12 mouse cellular contexts compared by ENCODE assay signal in the genomic region with DNA sequence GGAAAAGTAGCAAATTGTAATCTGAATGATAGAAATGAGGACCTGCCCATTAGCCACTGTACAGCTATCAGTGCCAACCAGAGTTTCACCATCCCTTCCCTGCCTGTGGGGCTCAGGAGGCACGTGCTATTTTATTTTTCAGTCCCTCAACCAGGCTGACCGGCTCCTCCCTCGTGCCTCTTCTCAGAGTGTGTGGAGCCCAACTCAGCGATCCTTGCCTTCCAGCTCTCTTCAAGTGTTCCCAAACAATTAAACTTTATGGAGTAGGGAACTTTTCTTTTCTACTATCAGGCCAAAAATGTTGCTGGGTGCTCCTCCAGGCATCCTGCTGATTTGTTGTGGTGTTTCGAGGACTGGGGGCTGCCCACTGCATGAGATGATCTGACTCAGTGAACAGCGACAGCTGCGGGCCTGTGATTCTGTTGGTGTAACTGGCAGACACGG. TPM values are rescaled to one million over a fixed set of nuclear protein-coding genes. Genes with fewer than 3 reads are reported as not detected.
DNase-seq lines count a peak whose midpoint lies in the region; ATAC-seq and TF ChIP-seq lines count a peak whose summit lies in the region.
"Had no signal": no experiment of that assay in that cellular context is flagged by ENCODE, and none has a peak within 500 bp of the region (broad histone marks: within the 10 kb centered on the region; RNA-seq: fewer than 3 reads in every experiment).

No protein-coding gene starts in this region.

- peak; percentile 56 for DNase-seq in kidney, postnatal 0 days (ENCODE audit: low spot score)
- DNase-seq in kidney, adult 8-10 months, result no peak
- DNase-seq in c-Kit-positive CD71-positive TER-119-positive erythroid progenitor cells, embryonic 14.5 days (ENCODE audit: low spot score), result peak; percentile 68
- DNase-seq in urinary bladder, postnatal 10 days (ENCODE audit: low spot score), result no peak
- no peak for DNase-seq in right cerebral cortex, postnatal 14 days
- DNase-seq in right cerebral cortex, postnatal 4 days, result no peak

- H3K79me3 ChIP-seq in C2C12 (ENCODE audit: low read depth), result no peaks in the 10 kb centered on the region

- no peak overlapping the region for H3K4me3 ChIP-seq in kidney, postnatal 0 days (replicated peaks; ENCODE audit: low read depth, low read length)
- H3K4me3 ChIP-seq in C2C12 (ENCODE audit: insufficient read depth, poor library complexity, severe bottlenecking) (no peak overlapping the region), macrophage (ENCODE audit: inconsistent target) (no peak overlapping the region)
- H3K4me3 ChIP-seq: forebrain, embryonic 15.5 days; limb, embryonic 13.5 days; midbrain, embryonic 13.5 days; neural tube, embryonic 13.5 days had no signal

- H3K27me3 ChIP-seq in kidney, postnatal 0 days (ENCODE audit: insufficient read depth, low read length), result no peaks in the 10 kb centered on the region
- H3K27me3 ChIP-seq in C2C12 (ENCODE audit: control insufficient read depth, insufficient read depth, insufficient read length), result no peaks in the 10 kb centered on the region
- H3K27me3 ChIP-seq: forebrain, embryonic 15.5 days had no signal

- H3K79me2 ChIP-seq in C2C12 (ENCODE audit: control insufficient read depth, insufficient read depth) (no peaks in the 10 kb centered on the region), macrophage (ENCODE audit: inconsistent target) (peaks cover 25% of the 10 kb centered on the region)

- 0 out of 2 replicates have a peak, but pooled peaks cover 8% of the 10 kb centered on the region for H3K4me1 ChIP-seq in kidney, postnatal 0 days (replicated peaks; ENCODE audit: insufficient read depth, low read length)

- H3ac ChIP-seq in C2C12 (ENCODE audit: control insufficient read depth, insufficient read length, low read depth), result no peak overlapping the region

- H3K9me3 ChIP-seq in kidney, postnatal 0 days (replicated peaks; ENCODE audit: low read length), result no peaks in the 10 kb centered on the region
- H3K9me3 ChIP-seq: forebrain, embryonic 15.5 days; limb, embryonic 13.5 days; midbrain, embryonic 13.5 days; neural tube, embryonic 13.5 days had no signal

- no peaks in the 10 kb centered on the region for H3K36me3 ChIP-seq in kidney, postnatal 0 days (ENCODE audit: insufficient read depth, low read length)
- H3K36me3 ChIP-seq in C2C12 (ENCODE audit: control insufficient read depth, insufficient read depth) (no peaks in the 10 kb centered on the region), macrophage (ENCODE audit: inconsistent target) (no peaks in the 10 kb centered on the region)
- H3K36me3 ChIP-seq: forebrain, embryonic 15.5 days; limb, embryonic 13.5 days; midbrain, embryonic 13.5 days; neural tube, embryonic 13.5 days had no signal

- H3K4me2 ChIP-seq in kidney, postnatal 0 days (ENCODE audit: low read length), result no peak overlapping the region
- H3K4me2 ChIP-seq: forebrain, embryonic 15.5 days; limb, embryonic 13.5 days; midbrain, embryonic 13.5 days; neural tube, embryonic 13.5 days had no signal

- no peak overlapping the region for H3K9ac ChIP-seq in kidney, postnatal 0 days (ENCODE audit: low read depth, low read length)
- H3K9ac ChIP-seq: forebrain, embryonic 15.5 days; limb, embryonic 13.5 days; midbrain, embryonic 13.5 days; neural tube, embryonic 13.5 days had no signal

- ATAC-seq in kidney, postnatal 0 days (replicated peaks; ENCODE audit: low FRiP score, low read depth), result no peak
- ATAC-seq: forebrain, embryonic 15.5 days had no signal

- TF ChIP-seq CTCF in kidney, postnatal 0 days (IDR thresholded peaks at IDR 0.05; ENCODE audit: low read depth), result no peak
- TF ChIP-seq CTCF in C2C12 (IDR thresholded peaks at IDR 0.05; ENCODE audit: control insufficient read depth, insufficient read depth, insufficient read length), result no peak

- no peak overlapping the region for H3K27ac ChIP-seq in kidney, postnatal 0 days
- peak overlapping the region; percentile 98 for H3K27ac ChIP-seq in macrophage
- H3K27ac ChIP-seq: forebrain, embryonic 15.5 days; limb, embryonic 13.5 days; midbrain, embryonic 13.5 days; neural tube, embryonic 13.5 days had no signal

- WGBS in kidney, postnatal 0 days, result 15% methylated on average over 8 of the region's 8 CpGs
- WGBS in macrophage (ENCODE audit: missing documents), result 33% methylated on average over 8 of the region's 8 CpGs

TF ChIP-seq in C2C12, 6 proteins besides CTCF, POLR2A, EP300 and RAD21:
- TF ChIP-seq MYOG (IDR thresholded peaks at IDR 0.05; ENCODE audit: control insufficient read depth, extremely low read depth, insufficient read length) (no peak), MYOD1 (IDR thresholded peaks at IDR 0.05; ENCODE audit: control insufficient read depth, insufficient read length, low read depth) (peak; percentile 44)

RNA-seq across cellular contexts. Expression of a gene that starts 1.4 kb away (rescaled TPM):
- polyA plus RNA-seq in kidney, postnatal 0 days (2015; fragmentation: Nextera tagmentation; extraction: Ambion mirVana), result 1.8 and 2.2 TPM in 2 replicates
- 0.84 TPM for polyA plus RNA-seq in C2C12 (2012; fragmentation: generic; extraction: Trizol)
- total RNA-seq in macrophage (2018; cell fraction: chromatin; rRNA removed), result 1,000 to 10,000 TPM in 4 of 26 experiments, 100 to 1,000 TPM in 22; 348 to 1,363 (median 744) TPM
- total RNA-seq in macrophage (2018; cell fraction: cytosol; rRNA removed), result 100 to 1,000 TPM in 17 of 26 experiments, 10 to 100 TPM in 9; 59.1 to 178 (median 108) TPM
- 100 to 1,000 TPM; 212 to 623 (median 449) TPM for total RNA-seq in macrophage (2018; cell fraction: nucleus; rRNA removed)
- polyA plus RNA-seq in macrophage (2018), result 37.5 to 78.1 TPM (median 68.0 TPM) in 3 replicates

Comparison
In these comparisons a context has a peak if more than half of its experiments do, and no peak if none do; other contexts are left out.
1. DNase-seq: peak in kidney, postnatal 0 days (single experiment) and c-Kit-positive CD71-positive TER-119-positive erythroid progenitor cells, embryonic 14.5 days (single experiment); none in kidney, adult 8-10 months (0 of 2), urinary bladder, postnatal 10 days (single experiment), right cerebral cortex, postnatal 14 days (single experiment) and right cerebral cortex, postnatal 4 days (single experiment).
2. RNA of a gene that starts 1.4 kb away (polyA plus RNA-seq): 37.5 to 78.1 TPM in macrophage; 1.8 to 2.2 TPM in kidney, postnatal 0 days and 0.84 TPM in C2C12 (single experiment); every median in the first group is over 10 times any median in the second.